In the genomic region with DNA sequence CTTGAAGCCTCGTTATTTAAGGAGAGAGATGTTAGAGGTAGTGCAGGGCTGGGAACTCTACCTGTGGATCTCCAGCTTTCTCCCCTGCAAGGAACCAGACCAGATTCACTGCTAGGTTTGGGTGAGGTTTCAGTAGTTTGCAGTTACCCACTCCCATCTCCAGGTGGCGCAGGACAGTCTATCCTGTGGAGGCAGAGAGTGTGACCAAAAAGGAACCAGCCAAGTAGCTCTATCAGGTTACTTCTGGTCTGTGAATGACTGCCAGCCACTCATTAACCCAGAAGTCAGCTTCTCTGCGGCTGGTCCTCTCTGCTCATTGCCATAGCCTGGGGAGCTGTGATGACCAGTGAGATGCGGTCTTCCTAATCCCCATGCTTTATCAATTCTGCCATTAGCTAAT, we compare ENCODE assay signal across 8 mouse cellular contexts.
DNase-seq lines count a peak whose midpoint lies in the region; ATAC-seq and TF ChIP-seq lines count a peak whose summit lies in the region.

No protein-coding gene starts in this region.

- no peak overlapping the region for H3K4me3 ChIP-seq in E14TG2a.4 (replicated peaks; ENCODE audit: low read length)

- no peaks in the 10 kb centered on the region for H3K27me3 ChIP-seq in E14TG2a.4 (ENCODE audit: insufficient read depth, low read length)

- peaks cover 87% of the 10 kb centered on the region for H3K36me3 ChIP-seq in E14TG2a.4 (ENCODE audit: insufficient read depth, low read length)

- H3K9me3 ChIP-seq in E14TG2a.4 (ENCODE audit: low read length): no peaks in the 10 kb centered on the region

- H3K4me1 ChIP-seq in E14TG2a.4 (replicated peaks; ENCODE audit: low read depth, low read length): no peaks in the 10 kb centered on the region

- TF ChIP-seq CTCF in E14TG2a.4 (conservative IDR thresholded peaks at IDR 0.05; ENCODE audit: low read length): peak; percentile 61

- ATAC-seq in megakaryocyte-erythroid progenitor cell, adult 5-6 weeks (replicated peaks; ENCODE audit: low FRiP score, low TSS enrichment, poor library complexity, severe bottlenecking): peak; percentile 63; the same call in 1 of the 2 replicates

- peak; percentile 57 for DNase-seq in gastrocnemius, adult 18-20 months (ENCODE audit: low spot score)
- no peak for DNase-seq in gastrocnemius, postnatal 4 days (ENCODE audit: low spot score in 2 of 2)
- DNase-seq in embryo, embryonic 10 days (ENCODE audit: low spot score): peak; percentile 70
- peak; percentile 45 for DNase-seq in kidney, adult 18-20 months
- no peak for DNase-seq in layer of hippocampus, adult 9-10 months (ENCODE audit: low spot score)
- DNase-seq in left cerebral cortex, postnatal 10 days (ENCODE audit: extremely low spot score in 1 of 2, low spot score in 2 of 2): no peak

- intact Hi-C loops in left cerebral cortex, postnatal 10 days (cut with DNase I): no loop called here

Comparison
In these comparisons a context has a peak if more than half of its experiments do, and no peak if none do; other contexts are left out.
1. DNase-seq: peak in gastrocnemius, adult 18-20 months (single experiment), embryo, embryonic 10 days (single experiment) and kidney, adult 18-20 months (single experiment); none in gastrocnemius, postnatal 4 days (0 of 2), layer of hippocampus, adult 9-10 months (single experiment) and left cerebral cortex, postnatal 10 days (0 of 2).